10 mouse cellular contexts compared by ENCODE assay signal in genomic region chrX:142821846-142822245, GRCm38 (mm10).
A peak's percentile ranks its signal among the peaks of the same experiment; 100 is the strongest.
DNase-seq lines count a peak whose midpoint lies in the region; ATAC-seq lines count a peak whose summit lies in the region.
"Had no signal": no experiment of that assay in that cellular context is flagged by ENCODE, and none has a peak within 500 bp of the region (broad histone marks: within the 10 kb centered on the region; RNA-seq: fewer than 3 reads in every experiment).

No protein-coding gene starts in this region.

- no peaks in the 10 kb centered on the region for H3K36me3 ChIP-seq in embryonic facial prominence, embryonic 11.5 days (replicated peaks; ENCODE audit: control insufficient read depth, insufficient read depth, low read depth, low read length)
- H3K36me3 ChIP-seq in embryonic facial prominence, embryonic 10.5 days (replicated peaks), result no peaks in the 10 kb centered on the region
- H3K36me3 ChIP-seq: midbrain, embryonic 15.5 days had no signal

- no peak overlapping the region for H3K27ac ChIP-seq in embryonic facial prominence, embryonic 11.5 days (replicated peaks; ENCODE audit: low read depth, low read length)
- no peak overlapping the region for H3K27ac ChIP-seq in embryonic facial prominence, embryonic 10.5 days (replicated peaks)
- H3K27ac ChIP-seq: midbrain, embryonic 15.5 days had no signal

- WGBS in embryonic facial prominence, embryonic 11.5 days, result 31% methylated on average over 3 of the region's 3 CpGs
- 32% methylated on average over 3 of the region's 3 CpGs for whole genome bisulfite sequencing in embryonic facial prominence, embryonic 10.5 days

- no peak for ATAC-seq in embryonic facial prominence, embryonic 11.5 days (replicated peaks; ENCODE audit: insufficient number of reproducible peaks, low FRiP score, low TSS enrichment, low read depth)

- intact Hi-C loops in left cerebral cortex, postnatal 14 days (cut with DNase I), result loop anchor here (2.0 to 10.0 kb wide), 3 partner anchors 143 to 620 kb away; partner anchors contain the start of gene Ammecr1

- no peaks in the 10 kb centered on the region for H3K27me3 ChIP-seq in embryonic facial prominence, embryonic 11.5 days (ENCODE audit: control insufficient read depth, insufficient read depth, low read length)
- peaks cover 64% of the 10 kb centered on the region for H3K27me3 ChIP-seq in embryonic facial prominence, embryonic 10.5 days (replicated peaks; ENCODE audit: low read depth, poor library complexity, severe bottlenecking)
- H3K27me3 ChIP-seq: midbrain, embryonic 15.5 days had no signal

- no peak overlapping the region for H3K4me3 ChIP-seq in embryonic facial prominence, embryonic 11.5 days (ENCODE audit: low read depth, low read length)
- H3K4me3 ChIP-seq in embryonic facial prominence, embryonic 10.5 days, result no peak overlapping the region
- H3K4me3 ChIP-seq: erythroblast, embryonic 14.5 days; midbrain, embryonic 15.5 days had no signal

- no peak overlapping the region for H3K9ac ChIP-seq in embryonic facial prominence, embryonic 11.5 days (replicated peaks; ENCODE audit: low read length)
- H3K9ac ChIP-seq: midbrain, embryonic 15.5 days had no signal

- H3K4me1 ChIP-seq in embryonic facial prominence, embryonic 11.5 days (ENCODE audit: control insufficient read depth, insufficient read depth, low read length), result no peaks in the 10 kb centered on the region
- peaks cover 17% of the 10 kb centered on the region for H3K4me1 ChIP-seq in embryonic facial prominence, embryonic 10.5 days
- H3K4me1 ChIP-seq: midbrain, embryonic 15.5 days had no signal

- DNase-seq in embryonic facial prominence, embryonic 11.5 days (ENCODE audit: low spot score), result peak; percentile 60
- no peak for DNase-seq in embryonic facial prominence, embryonic 10.5 days (ENCODE audit: low spot score)
- peak; percentile 19 to 25 for DNase-seq in left cerebral cortex, postnatal 14 days (ENCODE audit: low spot score in 2 of 2)
- DNase-seq in left cerebral cortex, adult 9 months (ENCODE audit: low spot score in 2 of 2), result no peak
- peak; percentile 13 for DNase-seq in CD4-positive helper T cell, adult 2 months (ENCODE audit: low read depth, low spot score)
- peak; percentile 58 for DNase-seq in embryo, embryonic 10.5 days (ENCODE audit: low spot score)
- DNase-seq in adrenal gland, adult 2 months, result no peak
- DNase-seq in adrenal gland, postnatal 4 days (ENCODE audit: low spot score in 2 of 2), result no peak

- H3K4me2 ChIP-seq in embryonic facial prominence, embryonic 11.5 days (ENCODE audit: low read depth, low read length), result no peak overlapping the region
- H3K4me2 ChIP-seq: midbrain, embryonic 15.5 days had no signal

- no peaks in the 10 kb centered on the region for H3K9me3 ChIP-seq in embryonic facial prominence, embryonic 11.5 days (replicated peaks; ENCODE audit: control insufficient read depth, low read length)
- no peaks in the 10 kb centered on the region for H3K9me3 ChIP-seq in embryonic facial prominence, embryonic 10.5 days
- H3K9me3 ChIP-seq: midbrain, embryonic 15.5 days had no signal

Comparison
In these comparisons a context has a peak if more than half of its experiments do, and no peak if none do; other contexts are left out.
1. DNase-seq: peak in embryonic facial prominence, embryonic 11.5 days (single experiment), left cerebral cortex, postnatal 14 days (2 of 2), CD4-positive helper T cell, adult 2 months (single experiment) and embryo, embryonic 10.5 days (single experiment); none in embryonic facial prominence, embryonic 10.5 days (single experiment), left cerebral cortex, adult 9 months (0 of 2), adrenal gland, adult 2 months (single experiment) and adrenal gland, postnatal 4 days (0 of 2).